15 mouse cellular contexts compared by ENCODE assay signal in genomic region chr7:143712771-143713348, GRCm38 (mm10). TPM values are rescaled to one million over a fixed set of nuclear protein-coding genes. Genes with fewer than 3 reads are reported as not detected.
DNase-seq lines count a peak whose midpoint lies in the region; ATAC-seq and TF ChIP-seq lines count a peak whose summit lies in the region.
"Had no signal": no experiment of that assay in that cellular context is flagged by ENCODE, and none has a peak within 500 bp of the region (broad histone marks: within the 10 kb centered on the region; RNA-seq: fewer than 3 reads in every experiment).

No protein-coding gene starts in this region.

- peak; percentile 17 to 44 for DNase-seq in spleen, adult 2 months (ENCODE audit: low read depth in 1 of 2, low spot score in 2 of 2)
- no peak for DNase-seq in spleen, adult 12 weeks (ENCODE audit: low spot score)
- peak; percentile 19 to 22 for DNase-seq in thymus, postnatal 36 days
- DNase-seq in kidney, postnatal 36 days: no peak
- DNase-seq: adrenal gland, adult 8-10 months; cerebellum, adult 18-20 months; heart, postnatal 4 days had no signal

- H3K4me3 ChIP-seq in spleen, adult 2 months (ENCODE audit: extremely low read depth, insufficient read depth, insufficient read length): peak overlapping the region; percentile 76
- H3K4me3 ChIP-seq in bone marrow, adult 2 months (replicated peaks; ENCODE audit: control insufficient read depth, low read depth, low read length): peak overlapping the region; percentile 57
- H3K4me3 ChIP-seq in intestine, postnatal 0 days (ENCODE audit: low read depth, low read length): no peak overlapping the region
- H3K4me3 ChIP-seq: embryonic facial prominence, embryonic 10.5 days; forebrain, embryonic 12.5 days had no signal

- no peaks in the 10 kb centered on the region for H3K27me3 ChIP-seq in spleen, adult 2 months (ENCODE audit: control insufficient read depth, insufficient read depth, low read length)
- no peaks in the 10 kb centered on the region for H3K27me3 ChIP-seq in intestine, postnatal 0 days (replicated peaks; ENCODE audit: control insufficient read depth, insufficient read depth, low read length)
- H3K27me3 ChIP-seq: forebrain, embryonic 12.5 days had no signal

- TF ChIP-seq POLR2A in spleen, adult 2 months (IDR thresholded peaks at IDR 0.05; ENCODE audit: low read depth, low read length): peak; percentile 9; the same call in 1 of the 2 replicates
- TF ChIP-seq POLR2A in bone marrow, adult 2 months (IDR thresholded peaks at IDR 0.05; ENCODE audit: borderline replicate concordance, control insufficient read depth, low read depth, low read length): no peak

- peaks cover 17% of the 10 kb centered on the region; the same call in 1 of the 2 replicates for H3K4me1 ChIP-seq in spleen, adult 2 months (ENCODE audit: control insufficient read depth, insufficient read depth, insufficient read length)
- no peaks in the 10 kb centered on the region; the same call in 1 of the 2 replicates for H3K4me1 ChIP-seq in bone marrow, adult 2 months (ENCODE audit: control insufficient read depth, insufficient read depth, low read length)
- H3K4me1 ChIP-seq in intestine, postnatal 0 days (replicated peaks; ENCODE audit: control insufficient read depth, insufficient read depth, low read length): no peaks in the 10 kb centered on the region
- H3K4me1 ChIP-seq: forebrain, embryonic 12.5 days had no signal

- peak; percentile 71 for ATAC-seq in megakaryocyte, adult 5-6 weeks (ENCODE audit: poor library complexity, severe bottlenecking)
- ATAC-seq in intestine, postnatal 0 days: no peak

- peaks cover 6% of the 10 kb centered on the region; the same call in 1 of the 2 replicates for H3K36me3 ChIP-seq in spleen, adult 2 months (ENCODE audit: control insufficient read depth, insufficient read depth, low read length)
- peaks cover 24% of the 10 kb centered on the region for H3K36me3 ChIP-seq in intestine, postnatal 0 days (ENCODE audit: control insufficient read depth, insufficient read depth)

- H3K27ac ChIP-seq in spleen, adult 2 months (ENCODE audit: insufficient read depth, low read length): peak overlapping the region; percentile 92
- peak overlapping the region; percentile 73 for H3K27ac ChIP-seq in bone marrow, adult 2 months (ENCODE audit: control insufficient read depth, insufficient read depth, low read depth, low read length, poor library complexity)
- H3K27ac ChIP-seq in intestine, postnatal 0 days (ENCODE audit: low read depth, low read length): no peak overlapping the region
- H3K27ac ChIP-seq: embryonic facial prominence, embryonic 10.5 days; forebrain, embryonic 12.5 days had no signal

- no peak overlapping the region for H3K4me2 ChIP-seq in intestine, postnatal 0 days (replicated peaks; ENCODE audit: low read depth)
- H3K4me2 ChIP-seq: forebrain, embryonic 12.5 days had no signal

- H3K9ac ChIP-seq in intestine, postnatal 0 days (ENCODE audit: low read depth, low read length): no peak overlapping the region
- H3K9ac ChIP-seq: forebrain, embryonic 12.5 days had no signal

- no peaks in the 10 kb centered on the region for H3K9me3 ChIP-seq in intestine, postnatal 0 days (ENCODE audit: control insufficient read depth)
- H3K9me3 ChIP-seq: embryonic facial prominence, embryonic 10.5 days; forebrain, embryonic 12.5 days had no signal

- 12% methylated on average over 8 of the region's 8 CpGs for WGBS in spleen, adult 2 months
- WGBS in bone marrow, adult 2 months: 6% methylated on average over 8 of the region's 8 CpGs
- WGBS in intestine, postnatal 0 days: 73% methylated on average over 8 of the region's 8 CpGs

- TF ChIP-seq CTCF in spleen, adult 2 months (IDR thresholded peaks at IDR 0.05; ENCODE audit: extremely low read depth, insufficient read depth, insufficient read length, insufficient replicate concordance): no peak
- no peak for TF ChIP-seq CTCF in bone marrow, adult 2 months (IDR thresholded peaks at IDR 0.05; ENCODE audit: control insufficient read depth, insufficient read depth, low read length)
- no peak for TF ChIP-seq CTCF in intestine, postnatal 0 days (IDR thresholded peaks at IDR 0.05; ENCODE audit: low read depth)

RNA-seq across cellular contexts. Expression of gene Tnfrsf23, which starts 27.2 kb away (rescaled TPM):
- 0.94 and 0.99 TPM in 2 replicates for polyA plus RNA-seq in spleen, adult 2 months (2012; rRNA removed)
- polyA plus RNA-seq in bone marrow, adult 2 months (2011; ENCODE audit: insufficient read depth, insufficient read length, low replicate concordance, missing spikeins): 0.85 and 1.3 TPM in 2 replicates
- total RNA-seq in megakaryocyte, adult 5-6 weeks (2015): 4.9 and 6.3 TPM in 2 replicates
- 2.2 and 4.3 TPM in 2 replicates for total RNA-seq in megakaryocyte, adult 5-6 weeks (2017)
- polyA plus RNA-seq in intestine, postnatal 0 days (2015; fragmentation: Nextera tagmentation; extraction: Ambion mirVana): 5.1 and 6.3 TPM in 2 replicates

RNA-seq across cellular contexts. Expression of gene Osbpl5, which starts 43.9 kb away (rescaled TPM):
- polyA plus RNA-seq in spleen, adult 2 months (2012; rRNA removed): 31.2 and 37.6 TPM in 2 replicates
- 3.4 and 6.7 TPM in 2 replicates for polyA plus RNA-seq in bone marrow, adult 2 months (2011; ENCODE audit: insufficient read depth, insufficient read length, low replicate concordance, missing spikeins)
- 1.5 and 3.5 TPM in 2 replicates for total RNA-seq in megakaryocyte, adult 5-6 weeks (2015)
- 1.5 and 8.3 TPM in 2 replicates for total RNA-seq in megakaryocyte, adult 5-6 weeks (2017)
- polyA plus RNA-seq in intestine, postnatal 0 days (2015; fragmentation: Nextera tagmentation; extraction: Ambion mirVana): 11.3 and 13.1 TPM in 2 replicates

RNA-seq across cellular contexts. Expression of gene Mrgprg, which starts 53.9 kb away (rescaled TPM):
- not detected in 2 replicates for polyA plus RNA-seq in spleen, adult 2 months (2012; rRNA removed)
- not detected in 2 replicates for polyA plus RNA-seq in bone marrow, adult 2 months (2011; ENCODE audit: insufficient read depth, insufficient read length, low replicate concordance, missing spikeins)
- total RNA-seq in megakaryocyte, adult 5-6 weeks (2015): not detected in 2 replicates
- total RNA-seq in megakaryocyte, adult 5-6 weeks (2017): not detected in 2 replicates
- polyA plus RNA-seq in intestine, postnatal 0 days (2015; fragmentation: Nextera tagmentation; extraction: Ambion mirVana): not detected in 2 replicates
- total RNA-seq: gastrocnemius, postnatal 4 days; heart, postnatal 4 days; left cerebral cortex, postnatal 25 days had no signal
- polyA plus RNA-seq: embryonic facial prominence, embryonic 10.5 days; forebrain, embryonic 12.5 days; midbrain, postnatal 0 days had no signal

Comparison
In these comparisons a context has a peak if more than half of its experiments do, and no peak if none do; other contexts are left out.
1. DNase-seq: peak in spleen, adult 2 months (2 of 2) and thymus, postnatal 36 days (2 of 2); none in spleen, adult 12 weeks (single experiment) and kidney, postnatal 36 days (0 of 2).